Mouse (Mus musculus) hindbrain, embryonic 13.5 days (tissue): ENCODE measurements around the gene Tmem53. TPM values are rescaled to one million over a fixed set of nuclear protein-coding genes. Genes with fewer than 3 reads are reported as not detected.

Source experiments
- ATAC-seq: fragments of 200-750 bp; cut with Nextera tagmentation; 2 replicates; pipeline ENCODE4 v1.8.0; 2017; ENCODE audit warnings: moderate TSS enrichment; ENCODE audit not compliant: low FRiP score
- H3K27ac ChIP-seq: fragments of 300-500 bp; sonication (generic); 2 replicates; pipeline ENCODE4 v1.5.1; 2015; ENCODE audit warnings: inconsistent platforms, mild to moderate bottlenecking, moderate library complexity
- H3K27me3 ChIP-seq: fragments of 300-500 bp; sonication (generic); 2 replicates; pipeline ENCODE4 v1.6.1; 2015; ENCODE audit warnings: mild to moderate bottlenecking, inconsistent platforms
- H3K36me3 ChIP-seq: fragments of 300-500 bp; sonication (generic); 2 replicates; pipeline ENCODE4 v1.6.1; 2015; ENCODE audit warnings: mild to moderate bottlenecking, inconsistent platforms
- H3K4me1 ChIP-seq: fragments of 300-500 bp; sonication (generic); replicated peaks from 2 replicates; pipeline ENCODE4 v1.6.1; 2015; ENCODE audit warnings: inconsistent platforms
- H3K4me2 ChIP-seq: fragments of 300-500 bp; sonication (generic); 2 replicates; pipeline ENCODE4 v1.6.1; 2015; ENCODE audit warnings: inconsistent platforms, mild to moderate bottlenecking, moderate library complexity
- H3K4me3 ChIP-seq: fragments of 300-500 bp; sonication (generic); 2 replicates; pipeline ENCODE4 v1.5.1; 2015; ENCODE audit warnings: mild to moderate bottlenecking, inconsistent platforms
- H3K9ac ChIP-seq: fragments of 300-500 bp; sonication (generic); 2 replicates; pipeline ENCODE4 v1.6.1; 2015; ENCODE audit warnings: mild to moderate bottlenecking, inconsistent platforms
- H3K9me3 ChIP-seq: fragments of 300-500 bp; sonication (generic); 2 replicates; pipeline ENCODE4 v1.6.1; 2016; ENCODE audit warnings: inconsistent platforms
- WGBS: fragments of 180-500 bp; shearing (Covaris S2); methylation state at CpG from one replicate; pipeline ENCODE4 v1.1.7; 2015; 5-methylcytosine and 5-hydroxymethylcytosine counted together
- polyA plus RNA-seq: library from polyadenylated mRNA; unstranded; fragments of >200 nt; fragmentation: Nextera tagmentation; extraction: Ambion mirVana; gene quantifications from 2 replicates; pipeline ENCODE4 v1.2.1, GENCODE M21; 2015

Tmem53 gene
- polyA plus RNA-seq, 1 experiment from 2014 or later = 8.5 TPM

GRCm38 (mm10) chr4:117277021-117277420 is 25.3 kb downstream of the Tmem53 start:
- H3K4me2 ChIP-seq = no peak overlapping the region
- H3K36me3 ChIP-seq = peaks cover 79% of the 10 kb centered on the region
- no peak for ATAC-seq
- WGBS = 67% methylated on average over 13 of the region's 13 CpGs
- no peaks in the 10 kb centered on the region for H3K9me3 ChIP-seq
- no peak overlapping the region for H3K4me3 ChIP-seq
- peak overlapping the region; percentile 74 for H3K27ac ChIP-seq
- H3K9ac ChIP-seq = no peak overlapping the region; the same call in 1 of the 2 replicates
- peaks cover 74% of the 10 kb centered on the region for H3K4me1 ChIP-seq
- H3K27me3 ChIP-seq = no peaks in the 10 kb centered on the region

- H3K27ac ChIP-seq = peak overlapping the region; percentile 74
- H3K27me3 ChIP-seq = no peaks in the 10 kb centered on the region
- WGBS = 90% methylated on average over 6 of the region's 7 CpGs
- H3K9ac ChIP-seq = no peak overlapping the region
- ATAC-seq = no peak
- H3K4me3 ChIP-seq = no peak overlapping the region
- H3K36me3 ChIP-seq = peaks cover 75% of the 10 kb centered on the region
- no peaks in the 10 kb centered on the region for H3K9me3 ChIP-seq
- H3K4me2 ChIP-seq = no peak overlapping the region
- H3K4me1 ChIP-seq = peaks cover 74% of the 10 kb centered on the region
Measured at GRCm38 (mm10) chr4:117277687-117278086, 25.9 kb downstream of the Tmem53 start.

- Histone ChIP-seq H3K27ac (peak overlapping the region; percentile 74), H3K36me3 (peaks cover 75% of the 10 kb centered on the region), H3K27me3 (no peaks in the 10 kb centered on the region), H3K4me2 (no peak overlapping the region), H3K4me1 (peaks cover 77% of the 10 kb centered on the region), H3K9ac (no peak overlapping the region), H3K9me3 (no peaks in the 10 kb centered on the region), H3K4me3 (no peak overlapping the region)
- WGBS = 61% methylated on average over 10 of the region's 10 CpGs
- ATAC-seq = no peak
Measured at GRCm38 (mm10) chr4:117278381-117279252, 26.9 kb downstream of the Tmem53 start.

- H3K36me3 ChIP-seq = peaks cover 76% of the 10 kb centered on the region
- no peaks in the 10 kb centered on the region for H3K27me3 ChIP-seq
- H3K4me1 ChIP-seq = peaks cover 83% of the 10 kb centered on the region
- H3K9me3 ChIP-seq = no peaks in the 10 kb centered on the region
- WGBS = 77% methylated on average over 2 of the region's 2 CpGs
- H3K4me2 ChIP-seq = no peak overlapping the region
- no peak overlapping the region for H3K4me3 ChIP-seq
- H3K27ac ChIP-seq = 0 out of 2 replicates have a peak overlapping the region, but pooled peaks have one; percentile 74
- ATAC-seq = no peak
- 0 out of 2 replicates have a peak overlapping the region, but pooled peaks have one; percentile 35 for H3K9ac ChIP-seq
Measured at GRCm38 (mm10) chr4:117279253-117279642, 27.5 kb downstream of the Tmem53 start.

- Histone ChIP-seq H3K9ac (no peak overlapping the region), H3K36me3 (peaks cover 76% of the 10 kb centered on the region), H3K9me3 (no peaks in the 10 kb centered on the region), H3K4me3 (no peak overlapping the region), H3K27me3 (0 out of 2 replicates have a peak, but pooled peaks cover 4% of the 10 kb centered on the region), H3K27ac (peak overlapping the region; percentile 60), H3K4me2 (no peak overlapping the region), H3K4me1 (peaks cover 95% of the 10 kb centered on the region)
- no peak for ATAC-seq
- 81% methylated on average over 8 of the region's 8 CpGs for WGBS
Measured at GRCm38 (mm10) chr4:117280397-117280930, 28.7 kb downstream of the Tmem53 start.

GRCm38 (mm10) chr4:117281090-117281845 is 29.5 kb downstream of the Tmem53 start:
- 0 out of 2 replicates have a peak overlapping the region, but pooled peaks have one; percentile 26 for H3K9ac ChIP-seq
- no peak for ATAC-seq
- 58% methylated on average over 19 of the region's 19 CpGs for WGBS
- H3K27ac ChIP-seq = peak overlapping the region; percentile 60; the same call in 1 of the 2 replicates
- no peak overlapping the region for H3K4me3 ChIP-seq
- H3K4me2 ChIP-seq = no peak overlapping the region
- 0 out of 2 replicates have a peak, but pooled peaks cover 4% of the 10 kb centered on the region for H3K27me3 ChIP-seq
- peaks cover 76% of the 10 kb centered on the region for H3K36me3 ChIP-seq
- peaks cover 96% of the 10 kb centered on the region for H3K4me1 ChIP-seq
- H3K9me3 ChIP-seq = no peaks in the 10 kb centered on the region

GRCm38 (mm10) chr4:117283271-117284191 is 31.8 kb downstream of the Tmem53 start:
- Histone ChIP-seq H3K4me3 (no peak overlapping the region), H3K36me3 (peaks cover 64% of the 10 kb centered on the region), H3K4me2 (no peak overlapping the region), H3K27ac (peak overlapping the region; percentile 81), H3K9ac (peak overlapping the region; percentile 53), H3K4me1 (peaks cover 96% of the 10 kb centered on the region), H3K27me3 (0 out of 2 replicates have a peak, but pooled peaks cover 4% of the 10 kb centered on the region), H3K9me3 (no peaks in the 10 kb centered on the region)
- ATAC-seq = 0 out of 2 replicates have a peak, but pooled peaks have one; percentile 21
- WGBS = 14% methylated on average over 22 of the region's 22 CpGs

- no peak for ATAC-seq
- Histone ChIP-seq H3K9ac (peak overlapping the region; percentile 53), H3K36me3 (peaks cover 55% of the 10 kb centered on the region), H3K27me3 (0 out of 2 replicates have a peak, but pooled peaks cover 4% of the 10 kb centered on the region), H3K9me3 (no peaks in the 10 kb centered on the region), H3K27ac (peak overlapping the region; percentile 81), H3K4me2 (no peak overlapping the region), H3K4me3 (no peak overlapping the region), H3K4me1 (peaks cover 90% of the 10 kb centered on the region)
- 19% methylated on average over 4 of the region's 4 CpGs for WGBS
Measured at GRCm38 (mm10) chr4:117284363-117284762, 32.6 kb downstream of the Tmem53 start.

- 0 out of 2 replicates have a peak, but pooled peaks cover 4% of the 10 kb centered on the region for H3K27me3 ChIP-seq
- H3K36me3 ChIP-seq = peaks cover 37% of the 10 kb centered on the region
- peak overlapping the region; percentile 68 for H3K4me2 ChIP-seq
- ATAC-seq = peak; percentile 4; the same call in 1 of the 2 replicates
- peak overlapping the region; percentile 94 for H3K27ac ChIP-seq
- WGBS = 18% methylated on average over 25 of the region's 25 CpGs
- H3K4me3 ChIP-seq = peak overlapping the region; percentile 72
- H3K9ac ChIP-seq = peak overlapping the region; percentile 83
- peaks cover 59% of the 10 kb centered on the region for H3K4me1 ChIP-seq
- H3K9me3 ChIP-seq = no peaks in the 10 kb centered on the region
Measured at GRCm38 (mm10) chr4:117288277-117288926, 36.7 kb downstream of the Tmem53 start.

- H3K4me2 ChIP-seq = peak overlapping the region; percentile 68
- peak overlapping the region; percentile 72 for H3K4me3 ChIP-seq
- H3K27ac ChIP-seq = peak overlapping the region; percentile 94
- H3K36me3 ChIP-seq = peaks cover 31% of the 10 kb centered on the region
- no peaks in the 10 kb centered on the region for H3K9me3 ChIP-seq
- H3K27me3 ChIP-seq = 0 out of 2 replicates have a peak, but pooled peaks cover 4% of the 10 kb centered on the region
- ATAC-seq = peak; percentile 83
- under 1% methylated on average over 63 of the region's 80 CpGs for WGBS
- peak overlapping the region; percentile 83 for H3K9ac ChIP-seq
- H3K4me1 ChIP-seq = peaks cover 52% of the 10 kb centered on the region
Measured at GRCm38 (mm10) chr4:117288927-117289801, 37.4 kb downstream of the Tmem53 start.
